In the genomic region with DNA sequence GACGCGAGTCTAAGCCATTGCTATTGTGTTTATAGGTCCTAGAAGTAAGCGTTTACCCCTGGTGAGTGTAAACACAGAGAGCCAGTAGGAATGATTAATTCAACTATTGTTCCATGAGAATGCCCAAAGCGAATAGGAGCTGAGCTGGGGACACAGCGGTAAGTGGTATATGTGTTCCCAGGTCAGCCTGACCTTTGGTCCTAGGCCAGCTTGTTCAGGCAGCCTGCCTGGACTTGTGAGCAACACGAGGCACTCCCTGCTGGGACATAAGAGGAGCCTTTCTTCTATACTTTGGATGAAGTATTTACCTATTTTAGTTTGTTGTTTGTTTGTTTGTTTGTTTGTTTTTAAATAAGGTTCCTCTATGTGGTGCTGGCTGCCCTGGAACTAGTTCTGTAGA, we compare ENCODE assay signal across 10 mouse cellular contexts.
DNase-seq lines count a peak whose midpoint lies in the region; ATAC-seq lines count a peak whose summit lies in the region.
"Had no signal": no experiment of that assay in that cellular context is flagged by ENCODE, and none has a peak within 500 bp of the region (broad histone marks: within the 10 kb centered on the region; RNA-seq: fewer than 3 reads in every experiment).

No protein-coding gene starts in this region.

- H3K9ac ChIP-seq in hindbrain, embryonic 14.5 days, result no peak overlapping the region
- H3K9ac ChIP-seq: limb, embryonic 13.5 days had no signal

- 56% methylated on average over 6 of the region's 6 CpGs for WGBS in hindbrain, embryonic 14.5 days

- H3K4me3 ChIP-seq in hindbrain, embryonic 14.5 days (replicated peaks; ENCODE audit: low read length), result no peak overlapping the region
- H3K4me3 ChIP-seq: limb, embryonic 13.5 days had no signal

- H3K27ac ChIP-seq in hindbrain, embryonic 14.5 days, result no peak overlapping the region
- H3K27ac ChIP-seq: limb, embryonic 13.5 days had no signal

- no peaks in the 10 kb centered on the region for H3K27me3 ChIP-seq in hindbrain, embryonic 14.5 days (ENCODE audit: control insufficient read depth, insufficient read depth, low read length)
- H3K27me3 ChIP-seq: limb, embryonic 13.5 days had no signal

- intact Hi-C loops in heart, postnatal 25 days (cut with DNase I), result no loop called here

- ATAC-seq in hindbrain, embryonic 14.5 days (ENCODE audit: low FRiP score), result no peak

- no peaks in the 10 kb centered on the region for H3K4me1 ChIP-seq in hindbrain, embryonic 14.5 days (replicated peaks; ENCODE audit: control insufficient read depth, insufficient read depth, low read length)

- H3K4me2 ChIP-seq in hindbrain, embryonic 14.5 days (replicated peaks), result no peak overlapping the region
- H3K4me2 ChIP-seq: limb, embryonic 13.5 days had no signal

- DNase-seq in heart, adult 8-10 months (ENCODE audit: low spot score), result peak; percentile 57
- DNase-seq in heart, postnatal 25 days (ENCODE audit: low spot score), result no peak
- DNase-seq in adrenal gland, adult 8-10 months, result peak; percentile 42
- peak; percentile 49 for DNase-seq in fibroblast of lung, adult 2 months (ENCODE audit: low read depth)
- DNase-seq in kidney, postnatal 25 days, result peak; percentile 60 to 78
- no peak for DNase-seq in hindbrain, embryonic 14.5 days (ENCODE audit: low spot score)
- no peak for DNase-seq in layer of hippocampus, postnatal 14 days (ENCODE audit: low spot score in 2 of 2)
- DNase-seq in testis, postnatal 14 days (ENCODE audit: low spot score), result no peak
- DNase-seq: cerebellum, adult 18-20 months had no signal

- peaks cover 20% of the 10 kb centered on the region; the same call in 1 of the 2 replicates for H3K36me3 ChIP-seq in hindbrain, embryonic 14.5 days (replicated peaks; ENCODE audit: control insufficient read depth, insufficient read depth)

- H3K9me3 ChIP-seq in hindbrain, embryonic 14.5 days (ENCODE audit: control insufficient read depth, low read length), result no peaks in the 10 kb centered on the region

Comparison
In these comparisons a context has a peak if more than half of its experiments do, and no peak if none do; other contexts are left out.
1. DNase-seq: peak in heart, adult 8-10 months (single experiment), adrenal gland, adult 8-10 months (single experiment), fibroblast of lung, adult 2 months (single experiment) and kidney, postnatal 25 days (2 of 2); none in heart, postnatal 25 days (single experiment), hindbrain, embryonic 14.5 days (single experiment), layer of hippocampus, postnatal 14 days (0 of 2) and testis, postnatal 14 days (single experiment).